Mouse (Mus musculus): Measurements from ENCODE around the gene Cox19. TPM values are rescaled to one million over a fixed set of nuclear protein-coding genes. Genes with fewer than 3 reads are reported as not detected.
A peak's percentile ranks its signal among the peaks of the same experiment; 100 is the strongest.

Gene Cox19
- polyA plus RNA-seq, 1 experiment from 2014 or later = 77.3 TPM

DNA sequence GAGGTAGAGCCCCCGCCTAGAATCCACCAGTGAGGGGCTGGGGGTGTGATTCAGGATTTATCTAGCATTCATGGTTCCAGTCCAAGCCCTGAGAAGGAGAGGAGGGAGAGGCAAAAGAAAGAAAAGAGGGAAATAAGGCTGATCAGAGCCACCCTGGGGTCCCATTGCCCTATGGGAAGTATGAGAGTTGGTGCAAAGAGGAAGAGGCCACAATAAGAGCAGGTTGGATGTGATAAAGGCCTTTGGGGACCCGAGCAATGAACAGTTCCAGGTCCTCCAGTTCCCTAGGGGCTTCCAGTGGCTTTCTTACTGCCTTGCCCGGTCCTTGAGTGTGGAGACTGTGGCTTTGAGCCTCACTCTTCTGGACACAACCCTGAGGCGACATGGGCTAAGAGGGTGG, 63.4 kb downstream of the Cox19 start:
- no peak for ATAC-seq (replicated peaks; ENCODE audit: insufficient number of reproducible peaks, insufficient read depth, low FRiP score, low read depth)
- Histone ChIP-seq H3K4me2 (no peak overlapping the region), H3K9ac (no peak overlapping the region), H3K9me3 (replicated peaks) (no peaks in the 10 kb centered on the region), H3K4me1 (replicated peaks) (peaks cover 4% of the 10 kb centered on the region; the same call in 1 of the 2 replicates), H3K36me3 (no peaks in the 10 kb centered on the region), H3K4me3 (no peak overlapping the region), H3K27me3 (no peaks in the 10 kb centered on the region), H3K27ac (no peak overlapping the region)
- WGBS = 77% methylated on average over 4 of the region's 4 CpGs

DNA sequence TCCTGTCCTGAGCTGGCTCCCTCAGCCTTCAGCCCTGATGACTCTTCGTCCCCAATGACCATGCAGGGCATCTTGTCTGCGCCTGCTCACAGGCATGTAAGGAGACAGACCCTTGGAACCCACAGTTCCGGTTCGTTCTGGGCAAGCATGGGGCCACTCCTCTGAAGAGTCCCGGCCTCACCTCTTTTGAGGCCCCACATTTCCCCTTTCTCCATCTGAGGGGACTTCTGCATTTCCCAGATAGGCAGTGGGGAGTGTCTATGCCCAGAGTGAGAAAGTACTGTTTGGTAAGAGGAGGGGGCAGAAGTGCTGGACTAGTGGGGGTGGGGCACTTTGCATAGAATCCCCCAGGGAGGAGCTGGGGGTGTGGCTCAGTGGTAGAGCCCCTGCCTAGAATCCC, 64.1 kb downstream of the Cox19 start:
- Histone ChIP-seq H3K36me3 (no peaks in the 10 kb centered on the region), H3K27ac (no peak overlapping the region), H3K9me3 (replicated peaks) (no peaks in the 10 kb centered on the region), H3K4me2 (no peak overlapping the region), H3K4me1 (replicated peaks) (peaks cover 5% of the 10 kb centered on the region), H3K4me3 (no peak overlapping the region), H3K9ac (no peak overlapping the region), H3K27me3 (no peaks in the 10 kb centered on the region)
- no peak for ATAC-seq (replicated peaks; ENCODE audit: insufficient number of reproducible peaks, insufficient read depth, low FRiP score, low read depth)
- WGBS = 78% methylated on average over 5 of the region's 5 CpGs

MicroRNAs within 50 kb of the gene (microRNA counts, 519-probe panel; counts per million panel counts)
- microRNA mmu-miR-339-3p (not detected), microRNA mmu-miR-339-5p (not detected)

Small RNA genes lying within 50 kb of the gene (microRNA-seq; reads per million reads assigned to microRNA genes)
- 442 reads per million, percentile 72 among the genes with 10 or more reads in this experiment for gene Mir339

Other genes with a start within 250 kb of the Cox19 start
- gene Prkar1b, start 201.4 kb downstream of the Cox19 start, polyA plus RNA-seq (2015; fragmentation: Nextera tagmentation; extraction: Ambion mirVana) = 10.1 and 12.3 TPM in 2 replicates
- 5.0 and 8.5 TPM in 2 replicates for gene Dnaaf5, start 201.2 kb downstream of the Cox19 start, polyA plus RNA-seq (2015; fragmentation: Nextera tagmentation; extraction: Ambion mirVana)
- gene Sun1, start 150.8 kb downstream of the Cox19 start, polyA plus RNA-seq (2015; fragmentation: Nextera tagmentation; extraction: Ambion mirVana) = 32.4 and 38.9 TPM in 2 replicates
- 132 and 146 TPM in 2 replicates for gene Get4, start 99.1 kb downstream of the Cox19 start, polyA plus RNA-seq (2015; fragmentation: Nextera tagmentation; extraction: Ambion mirVana)
- gene Adap1, start 25.8 kb downstream of the Cox19 start, polyA plus RNA-seq (2015; fragmentation: Nextera tagmentation; extraction: Ambion mirVana) = 1.9 and 3.1 TPM in 2 replicates
- gene Cyp2w1, start 1.2 kb upstream of the Cox19 start, polyA plus RNA-seq (2015; fragmentation: Nextera tagmentation; extraction: Ambion mirVana) = 0.47 TPM in 1 of 2 replicates, not detected in the other
- gene Gpr146, start 26.3 kb upstream of the Cox19 start, polyA plus RNA-seq (2015; fragmentation: Nextera tagmentation; extraction: Ambion mirVana) = 14.0 and 14.7 TPM in 2 replicates
- gene C130050O18Rik, start 53.9 kb upstream of the Cox19 start, polyA plus RNA-seq (2015; fragmentation: Nextera tagmentation; extraction: Ambion mirVana) = 0.63 and 0.76 TPM in 2 replicates
- gene Gper1, start 71.7 kb upstream of the Cox19 start, polyA plus RNA-seq (2015; fragmentation: Nextera tagmentation; extraction: Ambion mirVana) = 1.5 and 5.4 TPM in 2 replicates
- gene 3110082I17Rik, start 109.1 kb upstream of the Cox19 start, polyA plus RNA-seq (2015; fragmentation: Nextera tagmentation; extraction: Ambion mirVana) = 15.5 and 19.5 TPM in 2 replicates
- 7.2 and 9.8 TPM in 2 replicates for gene Zfand2a, start 133.1 kb upstream of the Cox19 start, polyA plus RNA-seq (2015; fragmentation: Nextera tagmentation; extraction: Ambion mirVana)
- gene Uncx, start 192.1 kb upstream of the Cox19 start, polyA plus RNA-seq (2015; fragmentation: Nextera tagmentation; extraction: Ambion mirVana) = not detected in 2 replicates

Data from heart, embryonic 15.5 days (tissue).